Mouse (Mus musculus): ENCODE data around the gene Pcdh15. TPM values are rescaled to one million over a fixed set of nuclear protein-coding genes. Genes with fewer than 3 reads are reported as not detected.

The Pcdh15 gene
- polyA plus RNA-seq, 1 experiment from 2014 or later, result 0.11 TPM

- Histone ChIP-seq H3K9me3 (replicated peaks; ENCODE audit: control insufficient read depth, low read length) (no peaks in the 10 kb centered on the region), H3K4me1 (ENCODE audit: control insufficient read depth, insufficient read depth, low read length) (no peaks in the 10 kb centered on the region), H3K9ac (ENCODE audit: low read depth, low read length) (no peak overlapping the region), H3K27me3 (ENCODE audit: control insufficient read depth, insufficient read depth, low read length) (no peaks in the 10 kb centered on the region), H3K4me3 (ENCODE audit: low read depth, low read length) (no peak overlapping the region), H3K4me2 (no peak overlapping the region), H3K27ac (ENCODE audit: low read depth, low read length) (no peak overlapping the region), H3K36me3 (ENCODE audit: control insufficient read depth, insufficient read depth, low read length) (no peaks in the 10 kb centered on the region)
- ATAC-seq (replicated peaks; ENCODE audit: insufficient number of reproducible peaks, low FRiP score, low TSS enrichment), result no peak
- 83% methylated on average over 4 of the region's 4 CpGs for WGBS (ENCODE audit: insufficient replicate concordance)
Measured at GRCm38 (mm10) chr10:73280438-73280837, 181.3 kb downstream of the Pcdh15 start.

- H3K4me2 ChIP-seq, result no peak overlapping the region
- H3K27ac ChIP-seq (ENCODE audit: low read depth, low read length), result no peak overlapping the region
- 53% methylated on average over 5 of the region's 5 CpGs for WGBS (ENCODE audit: insufficient replicate concordance)
- no peaks in the 10 kb centered on the region for H3K4me1 ChIP-seq (ENCODE audit: control insufficient read depth, insufficient read depth, low read length)
- H3K4me3 ChIP-seq (ENCODE audit: low read depth, low read length), result no peak overlapping the region
- ATAC-seq (replicated peaks; ENCODE audit: insufficient number of reproducible peaks, low FRiP score, low TSS enrichment), result no peak
- no peak overlapping the region for H3K9ac ChIP-seq (ENCODE audit: low read depth, low read length)
- no peaks in the 10 kb centered on the region for H3K27me3 ChIP-seq (ENCODE audit: control insufficient read depth, insufficient read depth, low read length)
- no peaks in the 10 kb centered on the region for H3K9me3 ChIP-seq (replicated peaks; ENCODE audit: control insufficient read depth, low read length)
- H3K36me3 ChIP-seq (ENCODE audit: control insufficient read depth, insufficient read depth, low read length), result no peaks in the 10 kb centered on the region
Measured at GRCm38 (mm10) chr10:73296456-73296855, 197.3 kb downstream of the Pcdh15 start.

GRCm38 (mm10) chr10:73301951-73302350 is 202.8 kb downstream of the Pcdh15 start:
- no peak for ATAC-seq (replicated peaks; ENCODE audit: insufficient number of reproducible peaks, low FRiP score, low TSS enrichment)
- Histone ChIP-seq H3K9ac (ENCODE audit: low read depth, low read length) (no peak overlapping the region), H3K27me3 (ENCODE audit: control insufficient read depth, insufficient read depth, low read length) (no peaks in the 10 kb centered on the region), H3K4me1 (ENCODE audit: control insufficient read depth, insufficient read depth, low read length) (no peaks in the 10 kb centered on the region), H3K4me2 (no peak overlapping the region), H3K4me3 (ENCODE audit: low read depth, low read length) (no peak overlapping the region), H3K9me3 (replicated peaks; ENCODE audit: control insufficient read depth, low read length) (no peaks in the 10 kb centered on the region), H3K36me3 (ENCODE audit: control insufficient read depth, insufficient read depth, low read length) (no peaks in the 10 kb centered on the region), H3K27ac (ENCODE audit: low read depth, low read length) (no peak overlapping the region)
- 73% methylated on average over 8 of the region's 8 CpGs for WGBS (ENCODE audit: insufficient replicate concordance)

DNA sequence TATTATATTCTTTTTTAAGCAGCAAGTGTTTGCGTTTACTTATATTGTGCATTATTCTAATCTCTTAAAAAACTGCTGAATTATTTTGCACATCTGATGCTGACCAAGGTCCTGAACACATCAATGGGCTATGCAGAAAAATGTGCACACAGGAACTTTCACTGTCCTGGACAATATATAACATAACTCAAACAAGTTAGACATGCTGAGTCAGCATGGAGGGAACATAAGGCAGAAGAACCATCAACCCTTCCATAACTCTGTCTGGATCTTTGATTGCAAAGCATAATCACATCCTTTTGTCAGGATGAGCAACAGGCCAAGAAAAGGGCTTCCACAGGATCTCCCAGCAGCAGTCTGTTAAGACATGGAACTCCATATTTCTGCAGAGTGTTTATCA is 207.5 kb downstream of the Pcdh15 start:
- no peak overlapping the region for H3K4me2 ChIP-seq
- H3K36me3 ChIP-seq (ENCODE audit: control insufficient read depth, insufficient read depth, low read length), result no peaks in the 10 kb centered on the region
- H3K9me3 ChIP-seq (replicated peaks; ENCODE audit: control insufficient read depth, low read length), result no peaks in the 10 kb centered on the region
- H3K27ac ChIP-seq (ENCODE audit: low read depth, low read length), result no peak overlapping the region
- H3K9ac ChIP-seq (ENCODE audit: low read depth, low read length), result no peak overlapping the region
- H3K27me3 ChIP-seq (ENCODE audit: control insufficient read depth, insufficient read depth, low read length), result no peaks in the 10 kb centered on the region
- no peaks in the 10 kb centered on the region for H3K4me1 ChIP-seq (ENCODE audit: control insufficient read depth, insufficient read depth, low read length)
- 83% methylated on average over 1 of the region's 1 CpGs for WGBS (ENCODE audit: insufficient replicate concordance)
- no peak overlapping the region for H3K4me3 ChIP-seq (ENCODE audit: low read depth, low read length)
- no peak for ATAC-seq (replicated peaks; ENCODE audit: insufficient number of reproducible peaks, low FRiP score, low TSS enrichment)

DNA sequence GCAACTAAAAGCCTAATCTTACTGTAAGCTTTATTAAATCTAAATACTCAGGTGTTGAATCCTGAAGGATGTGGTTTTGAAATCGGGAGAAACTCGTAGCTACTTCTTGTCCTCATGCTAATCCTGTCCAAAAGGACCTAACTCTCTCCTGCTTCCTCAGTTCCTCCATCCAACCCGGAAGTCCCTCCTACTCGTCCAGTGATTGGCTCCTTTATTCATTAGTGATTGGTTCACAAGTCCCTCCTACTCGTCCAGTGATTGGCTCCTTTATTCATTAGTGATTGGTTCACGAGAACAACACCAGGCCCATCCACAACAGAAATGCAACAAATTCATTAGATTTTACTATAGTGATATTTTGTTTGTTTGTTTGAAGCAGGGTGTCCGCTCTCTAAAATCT is 227.7 kb downstream of the Pcdh15 start:
- no peak overlapping the region for H3K9ac ChIP-seq (ENCODE audit: low read depth, low read length)
- WGBS (ENCODE audit: insufficient replicate concordance), result 84% methylated on average over 7 of the region's 7 CpGs
- H3K36me3 ChIP-seq (ENCODE audit: control insufficient read depth, insufficient read depth, low read length), result no peaks in the 10 kb centered on the region
- no peak overlapping the region for H3K4me2 ChIP-seq
- no peaks in the 10 kb centered on the region for H3K9me3 ChIP-seq (replicated peaks; ENCODE audit: control insufficient read depth, low read length)
- H3K4me3 ChIP-seq (ENCODE audit: low read depth, low read length), result no peak overlapping the region
- H3K4me1 ChIP-seq (ENCODE audit: control insufficient read depth, insufficient read depth, low read length), result no peaks in the 10 kb centered on the region
- H3K27ac ChIP-seq (ENCODE audit: low read depth, low read length), result no peak overlapping the region
- no peak for ATAC-seq (replicated peaks; ENCODE audit: insufficient number of reproducible peaks, low FRiP score, low TSS enrichment)
- H3K27me3 ChIP-seq (ENCODE audit: control insufficient read depth, insufficient read depth, low read length), result no peaks in the 10 kb centered on the region

- Histone ChIP-seq H3K27ac (ENCODE audit: low read depth, low read length) (no peak overlapping the region), H3K36me3 (ENCODE audit: control insufficient read depth, insufficient read depth, low read length) (no peaks in the 10 kb centered on the region), H3K27me3 (ENCODE audit: control insufficient read depth, insufficient read depth, low read length) (no peaks in the 10 kb centered on the region), H3K4me2 (no peak overlapping the region), H3K4me3 (ENCODE audit: low read depth, low read length) (no peak overlapping the region), H3K4me1 (ENCODE audit: control insufficient read depth, insufficient read depth, low read length) (no peaks in the 10 kb centered on the region), H3K9me3 (replicated peaks; ENCODE audit: control insufficient read depth, low read length) (no peaks in the 10 kb centered on the region), H3K9ac (ENCODE audit: low read depth, low read length) (no peak overlapping the region)
- 55% methylated on average over 1 of the region's 1 CpGs for WGBS (ENCODE audit: insufficient replicate concordance)
- no peak for ATAC-seq (replicated peaks; ENCODE audit: insufficient number of reproducible peaks, low FRiP score, low TSS enrichment)
Measured at GRCm38 (mm10) chr10:73333426-73333825, 234.3 kb downstream of the Pcdh15 start.

DNA sequence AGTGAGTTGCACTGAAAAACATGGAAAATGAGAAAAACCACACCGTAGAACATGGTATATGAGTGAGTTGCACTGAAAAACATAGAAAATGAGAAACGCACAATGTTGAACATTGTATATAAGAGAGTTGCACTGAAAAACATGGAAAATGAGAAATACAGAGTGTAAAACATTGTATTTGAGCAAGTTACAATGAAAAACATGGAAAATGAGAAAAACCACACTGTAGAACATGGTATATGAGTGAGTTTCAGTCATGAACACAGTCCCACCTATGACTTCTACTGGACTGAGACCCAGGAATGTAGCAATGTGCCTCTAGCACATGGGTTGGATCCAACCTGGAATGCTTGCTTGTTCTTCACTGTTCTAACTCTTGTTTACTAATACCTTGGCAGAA is 279.9 kb downstream of the Pcdh15 start:
- Histone ChIP-seq H3K27ac (ENCODE audit: low read depth, low read length) (no peak overlapping the region), H3K9ac (ENCODE audit: low read depth, low read length) (no peak overlapping the region), H3K36me3 (ENCODE audit: control insufficient read depth, insufficient read depth, low read length) (no peaks in the 10 kb centered on the region), H3K4me3 (ENCODE audit: low read depth, low read length) (no peak overlapping the region), H3K9me3 (replicated peaks; ENCODE audit: control insufficient read depth, low read length) (no peaks in the 10 kb centered on the region), H3K27me3 (ENCODE audit: control insufficient read depth, insufficient read depth, low read length) (no peaks in the 10 kb centered on the region), H3K4me2 (no peak overlapping the region), H3K4me1 (ENCODE audit: control insufficient read depth, insufficient read depth, low read length) (no peaks in the 10 kb centered on the region)
- WGBS (ENCODE audit: insufficient replicate concordance), result 77% methylated on average over 2 of the region's 2 CpGs
- no peak for ATAC-seq (replicated peaks; ENCODE audit: insufficient number of reproducible peaks, low FRiP score, low TSS enrichment)

- Histone ChIP-seq H3K27ac (ENCODE audit: low read depth, low read length) (no peak overlapping the region), H3K27me3 (ENCODE audit: control insufficient read depth, insufficient read depth, low read length) (no peaks in the 10 kb centered on the region), H3K4me1 (ENCODE audit: control insufficient read depth, insufficient read depth, low read length) (no peaks in the 10 kb centered on the region), H3K9me3 (replicated peaks; ENCODE audit: control insufficient read depth, low read length) (no peaks in the 10 kb centered on the region), H3K4me3 (ENCODE audit: low read depth, low read length) (no peak overlapping the region), H3K4me2 (no peak overlapping the region), H3K36me3 (ENCODE audit: control insufficient read depth, insufficient read depth, low read length) (no peaks in the 10 kb centered on the region), H3K9ac (ENCODE audit: low read depth, low read length) (no peak overlapping the region)
- ATAC-seq (replicated peaks; ENCODE audit: insufficient number of reproducible peaks, low FRiP score, low TSS enrichment), result no peak
- 85% methylated on average over 2 of the region's 2 CpGs for WGBS (ENCODE audit: insufficient replicate concordance)
Measured at GRCm38 (mm10) chr10:73384003-73384402, 284.9 kb downstream of the Pcdh15 start.

GRCm38 (mm10) chr10:73400426-73400825 is 301.3 kb downstream of the Pcdh15 start:
- ATAC-seq (replicated peaks; ENCODE audit: insufficient number of reproducible peaks, low FRiP score, low TSS enrichment), result no peak
- 77% methylated on average over 1 of the region's 1 CpGs for WGBS (ENCODE audit: insufficient replicate concordance)

More at GRCm38 (mm10) chr10:73400426-73400825, 301.3 kb downstream of the Pcdh15 start:
- Histone ChIP-seq H3K36me3 (ENCODE audit: control insufficient read depth, insufficient read depth, low read length) (no peaks in the 10 kb centered on the region), H3K27me3 (ENCODE audit: control insufficient read depth, insufficient read depth, low read length) (no peaks in the 10 kb centered on the region), H3K9me3 (replicated peaks; ENCODE audit: control insufficient read depth, low read length) (no peaks in the 10 kb centered on the region), H3K9ac (ENCODE audit: low read depth, low read length) (no peak overlapping the region), H3K27ac (ENCODE audit: low read depth, low read length) (no peak overlapping the region), H3K4me3 (ENCODE audit: low read depth, low read length) (no peak overlapping the region), H3K4me1 (ENCODE audit: control insufficient read depth, insufficient read depth, low read length) (no peaks in the 10 kb centered on the region), H3K4me2 (no peak overlapping the region)
